Mouse (Mus musculus): Measurements from ENCODE around the gene Sec14l1.

Gene Sec14l1

DNA sequence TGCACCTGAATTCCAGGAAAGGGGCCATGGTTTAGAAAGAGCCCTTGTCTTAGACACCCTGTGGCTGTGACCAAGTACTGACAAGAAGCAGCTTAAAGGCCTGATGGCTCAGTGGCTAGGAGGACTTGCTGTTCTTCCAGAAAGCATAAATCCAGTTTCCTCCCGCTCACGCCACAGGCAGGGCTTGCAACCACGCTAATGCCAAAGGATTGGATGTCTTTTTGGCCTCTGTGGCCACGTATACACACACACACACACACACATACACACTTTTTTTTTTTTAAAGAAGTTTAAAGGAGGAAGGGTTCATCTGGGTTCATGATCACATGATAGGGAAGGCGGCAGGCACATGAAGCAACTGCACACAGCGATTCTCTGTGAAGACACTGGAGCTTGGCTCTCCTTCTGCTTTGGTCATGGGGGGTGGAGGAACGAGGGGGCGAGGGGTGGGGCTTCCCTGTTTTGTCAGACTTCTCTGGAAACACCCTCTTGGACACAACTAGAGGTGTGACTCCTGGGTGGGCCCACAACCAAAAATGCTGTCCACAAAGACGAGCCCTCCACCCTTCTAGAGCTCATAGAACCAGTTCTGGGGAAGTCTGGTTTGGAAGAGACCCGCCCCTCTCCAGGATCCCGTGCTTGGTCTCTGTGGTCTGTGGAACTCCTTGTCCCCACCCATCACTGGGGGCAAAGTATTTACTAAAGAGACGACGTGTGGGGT is 26.5 kb upstream of the Sec14l1 start:
- no peak for DNase-seq

GRCm38 (mm10) chr11:117089673-117090419 is 25.1 kb upstream of the Sec14l1 start:
- DNase-seq, result no peak

- no peak for DNase-seq
Measured at GRCm38 (mm10) chr11:117091406-117091805, 23.6 kb upstream of the Sec14l1 start.

GRCm38 (mm10) chr11:117091845-117092244 is 23.1 kb upstream of the Sec14l1 start:
- DNase-seq, result no peak

GRCm38 (mm10) chr11:117092711-117093110 is 22.3 kb upstream of the Sec14l1 start:
- no peak for DNase-seq

- no peak for DNase-seq
Measured at GRCm38 (mm10) chr11:117093900-117094552, 20.9 kb upstream of the Sec14l1 start.

DNA sequence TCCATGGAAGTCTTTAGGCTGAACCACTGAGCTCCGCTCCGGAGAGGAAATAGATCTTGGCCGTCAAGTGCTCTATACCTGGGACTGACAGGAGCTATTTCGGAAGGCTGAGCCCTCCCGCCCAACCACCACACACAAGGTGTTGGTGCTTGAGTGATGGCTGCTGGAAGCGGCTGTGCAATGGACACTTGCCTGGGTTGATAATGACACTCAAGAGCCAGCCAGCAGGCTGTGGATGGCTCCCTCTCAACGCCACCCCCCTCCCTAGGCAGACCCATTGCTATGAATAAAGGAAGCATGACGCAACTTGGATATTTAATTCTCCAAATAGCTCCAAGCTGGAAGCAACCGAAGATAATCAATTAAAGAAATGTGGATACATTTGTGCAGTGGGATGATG is 20.3 kb upstream of the Sec14l1 start:
- no peak for DNase-seq

GRCm38 (mm10) chr11:117097021-117097420 is 17.9 kb upstream of the Sec14l1 start:
- no peak for DNase-seq

GRCm38 (mm10) chr11:117098155-117098554 is 16.8 kb upstream of the Sec14l1 start:
- no peak for DNase-seq

DNA sequence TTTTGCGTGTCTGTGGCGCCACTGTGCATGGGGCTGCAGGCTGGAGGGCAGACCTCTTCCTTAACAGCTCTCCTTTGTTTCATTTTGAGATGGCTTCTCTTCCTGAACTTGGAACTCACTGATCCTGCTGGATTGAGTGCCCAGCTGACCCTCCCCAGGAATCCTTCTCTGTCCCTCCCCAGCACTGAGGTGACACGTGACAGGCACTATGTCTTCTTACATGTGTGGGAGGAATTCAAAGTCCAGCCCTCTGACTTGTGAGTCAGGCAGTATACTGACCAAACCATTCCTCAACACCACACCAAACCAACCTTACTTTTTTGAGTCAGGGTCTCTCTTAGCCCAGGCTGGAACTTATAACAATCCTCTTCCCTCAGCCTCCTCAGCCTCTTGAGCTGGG is 16.2 kb upstream of the Sec14l1 start:
- DNase-seq, result no peak

- DNase-seq, result no peak
Measured at GRCm38 (mm10) chr11:117099372-117099771, 15.6 kb upstream of the Sec14l1 start.

DNA sequence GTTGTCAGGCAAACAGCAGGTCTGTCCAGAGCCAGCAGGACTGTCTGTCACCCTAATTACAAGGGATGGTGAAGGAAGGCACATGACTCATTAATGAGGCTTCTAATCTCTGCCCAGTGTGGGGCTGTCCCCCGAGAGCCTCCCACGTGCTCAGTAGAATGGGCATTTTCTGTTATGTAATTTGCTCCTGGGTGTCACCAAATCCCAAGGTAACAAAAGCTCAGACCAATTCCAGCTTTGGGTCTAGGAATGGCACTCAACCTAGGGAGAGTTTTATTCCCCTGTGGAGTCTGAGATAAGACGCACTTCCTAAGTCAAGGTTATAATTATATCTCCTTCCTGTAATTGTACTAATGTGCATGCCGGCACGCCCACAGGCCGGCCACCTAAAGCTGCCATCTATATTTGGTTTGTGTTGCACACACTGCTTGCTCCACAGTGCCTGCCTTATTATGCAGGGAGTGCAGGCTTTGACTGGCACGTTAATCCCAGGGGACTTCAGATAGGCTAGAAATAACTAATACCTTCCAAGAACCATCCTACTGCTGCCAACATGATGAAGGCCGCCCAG is 13.5 kb upstream of the Sec14l1 start:
- DNase-seq, result no peak

DNA sequence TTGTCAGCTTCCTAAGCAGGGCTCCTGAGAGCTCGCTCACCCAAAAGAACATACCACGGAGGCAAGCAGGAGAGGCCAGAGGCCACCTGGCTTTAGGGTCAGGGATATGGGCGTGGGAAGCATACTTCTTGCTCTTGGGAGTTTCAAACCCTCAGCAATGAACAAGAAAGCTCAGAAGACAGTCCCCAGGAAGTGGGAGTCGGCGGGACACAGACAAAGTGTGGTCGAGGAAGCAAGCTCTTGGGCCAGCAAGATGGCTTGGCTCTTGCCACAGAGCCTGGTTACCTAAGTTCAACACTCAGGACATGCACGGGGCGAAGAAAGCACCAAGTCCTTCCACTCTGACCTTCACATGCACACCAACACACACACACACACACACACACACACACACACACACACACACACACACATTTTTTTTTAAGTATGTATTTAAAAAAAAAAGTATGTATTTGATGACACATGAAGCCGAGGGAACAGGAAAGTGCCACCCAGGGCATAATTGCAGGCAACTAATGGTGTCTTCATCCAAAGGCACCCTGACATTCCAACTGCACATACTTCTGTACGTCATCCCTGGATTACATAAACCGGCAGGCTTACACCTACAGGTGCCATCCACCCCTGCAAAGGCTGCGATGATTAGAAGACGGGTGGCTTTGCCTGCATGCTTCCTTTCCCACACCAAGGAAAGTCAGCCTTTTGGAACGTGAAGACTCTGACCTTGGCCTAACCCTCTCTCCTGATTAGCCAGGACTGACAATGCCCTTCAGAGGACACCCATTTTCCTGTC is 12.8 kb upstream of the Sec14l1 start:
- DNase-seq, result no peak

- no peak for DNase-seq
Measured at GRCm38 (mm10) chr11:117103523-117103922, 11.4 kb upstream of the Sec14l1 start.

DNA sequence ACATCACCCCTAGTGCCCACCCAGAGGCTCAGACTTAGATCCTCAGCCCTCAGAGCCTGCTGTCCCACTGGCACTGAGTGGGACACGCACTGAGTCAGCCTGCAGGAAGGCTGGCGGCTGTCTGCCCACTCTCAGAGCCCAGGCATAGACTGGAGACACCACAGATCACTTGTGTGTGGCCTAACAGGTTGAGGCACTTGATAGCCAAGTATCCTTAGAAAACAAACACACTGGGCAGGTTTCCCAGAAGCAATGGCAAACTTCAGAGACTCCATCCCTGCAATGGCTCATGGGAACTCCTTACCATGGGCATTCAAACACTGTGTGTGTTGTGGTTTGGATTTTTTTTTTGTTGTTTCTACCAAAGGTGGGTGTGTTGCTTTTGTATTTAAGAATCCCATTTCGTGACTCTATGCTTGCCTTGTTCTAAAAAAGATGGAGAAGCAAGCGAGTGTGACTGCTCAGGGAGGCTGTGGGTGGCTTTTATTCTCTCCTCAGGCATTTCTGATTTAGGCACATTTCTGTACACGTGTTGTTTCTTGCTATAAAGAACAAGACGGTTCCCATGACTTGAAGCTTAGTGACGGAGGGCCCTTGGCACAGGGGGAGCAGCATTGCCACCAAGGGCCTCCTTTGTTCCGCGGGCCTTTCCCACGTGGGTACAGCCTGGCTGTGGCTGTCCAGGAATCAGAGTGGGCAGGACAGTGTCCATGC is 10.8 kb upstream of the Sec14l1 start:
- no peak for DNase-seq

- DNase-seq, result no peak
Measured at GRCm38 (mm10) chr11:117105315-117105714, 9.7 kb upstream of the Sec14l1 start.

DNA sequence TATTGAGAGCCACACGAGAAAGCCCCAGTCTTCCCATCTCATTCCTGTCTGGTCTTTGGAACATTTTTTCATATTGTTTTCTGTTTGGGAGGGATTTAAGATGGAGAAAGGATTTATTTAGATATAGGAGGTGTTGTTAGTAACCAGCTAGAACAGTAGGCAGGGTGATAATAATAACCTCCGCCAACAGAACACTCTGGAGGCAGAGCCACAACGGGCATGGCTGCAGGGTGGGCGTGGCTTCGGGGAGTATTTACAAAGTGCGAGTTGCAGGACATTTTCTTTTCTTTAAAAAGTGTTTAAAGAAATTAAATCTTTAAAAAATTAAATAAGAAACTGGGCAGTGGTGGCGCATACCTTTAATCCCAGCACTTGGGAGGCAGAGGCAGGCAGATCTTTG is 9.1 kb upstream of the Sec14l1 start:
- no peak for DNase-seq

GRCm38 (mm10) chr11:117106633-117107334 is 8.2 kb upstream of the Sec14l1 start:
- peak in 1 of 2 experiments; percentile 13 for DNase-seq

DNA sequence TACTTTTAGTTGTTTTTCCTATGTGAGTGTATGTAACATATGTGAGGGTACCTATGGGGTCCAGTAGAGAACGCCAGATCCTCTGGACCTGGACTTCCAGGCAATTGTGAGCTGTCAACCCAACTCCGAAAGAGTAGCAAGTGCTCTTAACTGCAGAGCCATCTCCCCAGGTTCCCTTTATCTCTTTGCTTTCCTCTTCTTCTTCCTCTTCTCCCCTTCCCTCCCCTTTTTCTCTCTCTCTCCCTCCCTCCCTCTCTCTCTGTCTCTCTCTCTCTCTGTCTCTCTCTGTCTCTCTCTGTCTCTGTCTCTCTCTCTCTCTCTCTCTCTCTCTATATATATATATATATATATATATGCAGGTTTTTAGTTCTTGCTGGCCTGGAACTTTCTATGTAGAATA is 7.1 kb upstream of the Sec14l1 start:
- no peak for DNase-seq

DNA sequence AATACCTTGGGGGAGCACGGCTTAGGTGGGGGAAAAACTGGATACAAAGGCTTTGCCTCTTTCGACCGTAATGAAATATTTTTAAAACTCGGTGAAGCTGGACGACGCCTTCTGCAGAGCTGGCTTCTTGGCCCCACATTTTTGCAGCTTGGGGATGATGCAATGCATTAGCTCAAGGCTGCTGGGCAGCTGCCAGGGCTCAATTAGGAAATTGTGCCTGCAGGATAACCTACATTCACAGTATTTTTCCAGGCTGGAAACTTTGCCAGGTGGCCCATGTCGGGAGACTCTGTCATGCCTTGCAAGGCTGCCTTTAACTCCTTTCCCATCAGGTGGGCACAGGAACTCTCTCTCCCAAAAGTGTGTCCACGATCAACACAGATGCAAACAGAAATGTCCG is 6.4 kb upstream of the Sec14l1 start:
- DNase-seq, result peak; percentile 67 to 78

Measured in cerebellum, postnatal 14 days (tissue).